Mouse (Mus musculus): ENCODE data around the gene Slc9a8.

Gene Slc9a8

GRCm38 (mm10) chr2:167483827-167484410, 62.4 kb downstream of the Slc9a8 start:
- DNase-seq (ENCODE audit: low spot score): no peak

DNA sequence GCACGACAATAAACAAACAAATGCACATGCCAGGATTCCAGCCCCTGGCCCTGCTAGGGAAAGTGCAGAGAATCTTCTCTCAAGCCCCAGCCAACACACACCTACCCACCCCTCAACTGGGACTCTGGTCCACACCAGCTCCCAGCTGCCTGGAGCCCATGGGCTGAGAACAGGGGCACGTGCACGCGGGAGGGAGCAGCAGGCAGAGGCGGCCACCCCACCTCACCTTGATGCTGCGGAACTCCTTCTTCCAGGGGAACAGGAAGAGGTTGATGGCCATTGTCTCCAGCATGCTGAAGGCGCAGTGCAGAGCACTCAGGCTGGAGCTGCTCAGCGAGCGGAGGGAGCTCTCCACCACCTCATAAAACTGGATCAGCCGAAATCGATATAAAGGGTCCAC, 63.4 kb downstream of the Slc9a8 start:
- DNase-seq (ENCODE audit: low spot score): no peak

- no peak for DNase-seq (ENCODE audit: low spot score)
Measured at GRCm38 (mm10) chr2:167485501-167486377, 64.2 kb downstream of the Slc9a8 start.

DNA sequence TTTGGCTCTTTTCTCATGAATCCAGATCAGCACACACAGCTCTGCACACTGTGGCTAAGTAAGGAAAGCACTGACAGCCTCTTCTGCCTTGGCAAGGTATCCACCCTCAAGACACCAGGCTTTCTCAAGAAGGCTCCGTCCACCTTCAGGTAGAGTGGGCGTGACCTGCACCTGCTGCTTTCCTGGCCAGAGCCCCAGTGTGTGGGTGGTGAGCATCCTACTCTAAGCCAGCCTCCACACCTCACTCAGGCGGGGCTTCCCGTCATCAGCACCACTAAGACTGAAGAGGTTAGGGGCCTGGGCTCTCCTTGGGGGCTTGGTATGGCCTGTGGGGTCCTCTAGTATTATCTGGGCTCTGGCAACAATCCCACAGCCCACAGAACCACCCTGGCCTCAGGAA, 65.1 kb downstream of the Slc9a8 start:
- DNase-seq (ENCODE audit: low spot score): no peak

DNA sequence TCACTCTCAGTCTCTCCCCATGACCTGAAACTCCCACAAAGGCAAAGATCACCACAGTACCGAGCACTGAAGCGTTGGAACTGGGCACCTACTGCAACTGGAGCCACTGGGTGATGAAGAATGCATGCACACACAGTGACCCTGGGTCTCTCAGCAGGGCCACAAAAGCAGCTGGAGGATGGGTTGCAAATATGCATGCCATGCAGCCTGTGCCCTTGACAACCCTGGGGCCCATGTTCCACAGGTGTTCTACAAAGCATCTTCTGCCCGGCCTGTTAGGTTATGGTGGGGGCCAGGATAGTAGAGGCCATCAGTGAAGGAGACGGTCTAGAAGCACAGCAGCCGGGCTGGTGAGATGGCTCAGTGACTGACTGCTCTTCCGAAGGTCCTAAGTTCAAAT, 66.0 kb downstream of the Slc9a8 start:
- DNase-seq (ENCODE audit: low spot score): no peak

GRCm38 (mm10) chr2:167487994-167488393, 66.5 kb downstream of the Slc9a8 start:
- DNase-seq (ENCODE audit: low spot score): no peak

GRCm38 (mm10) chr2:167490813-167491525, 69.5 kb downstream of the Slc9a8 start:
- DNase-seq (ENCODE audit: low spot score): no peak

- DNase-seq (ENCODE audit: low spot score): no peak
Measured at GRCm38 (mm10) chr2:167491757-167492708, 70.5 kb downstream of the Slc9a8 start, which contains the start of gene Rnf114. Rnf114 (plus strand) TSS chr2:167492645.

- peak; percentile 74 for DNase-seq (ENCODE audit: low spot score)
Measured at GRCm38 (mm10) chr2:167492713-167493636, 71.5 kb downstream of the Slc9a8 start, which contains the start of gene Spata2. Spata2 (minus strand) TSS chr2:167492887.

GRCm38 (mm10) chr2:167496437-167496836, 74.9 kb downstream of the Slc9a8 start:
- no peak for DNase-seq (ENCODE audit: low spot score)

- DNase-seq (ENCODE audit: low spot score): no peak
Measured at GRCm38 (mm10) chr2:167497272-167497671, 75.8 kb downstream of the Slc9a8 start.

DNA sequence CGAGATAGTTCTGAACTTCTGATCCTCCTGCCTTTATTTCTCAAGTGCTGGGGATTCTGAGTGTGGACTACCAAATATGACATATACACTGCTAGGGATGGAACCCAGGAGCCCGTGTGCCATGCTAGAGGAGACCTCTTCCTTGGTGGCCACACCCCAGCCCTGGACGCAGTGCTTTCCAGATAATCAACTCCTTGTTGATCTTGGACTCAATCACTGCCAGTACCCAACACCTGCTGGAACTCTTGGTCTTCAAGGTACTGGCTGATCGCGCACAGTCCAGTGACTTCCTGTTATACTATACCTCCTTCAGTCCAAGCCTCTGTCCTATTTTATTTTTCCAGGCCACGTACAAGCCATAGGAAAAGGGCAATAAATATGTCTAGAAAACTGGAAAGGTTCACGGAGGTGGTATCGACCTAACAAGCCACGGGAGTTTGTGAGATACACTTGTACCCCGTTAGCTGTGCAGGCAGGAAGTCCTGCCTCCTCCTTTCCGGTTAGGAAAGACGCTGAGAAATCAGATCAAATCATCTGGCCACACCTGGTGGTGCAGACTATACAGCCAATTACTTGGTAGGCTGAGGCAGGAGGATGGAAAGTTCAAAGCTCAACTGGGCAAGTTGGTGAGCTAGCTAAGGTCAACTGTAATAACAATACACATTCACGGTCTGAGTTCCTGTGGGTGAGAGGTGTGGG, 81.2 kb downstream of the Slc9a8 start:
- no peak for DNase-seq (ENCODE audit: low spot score)

DNA sequence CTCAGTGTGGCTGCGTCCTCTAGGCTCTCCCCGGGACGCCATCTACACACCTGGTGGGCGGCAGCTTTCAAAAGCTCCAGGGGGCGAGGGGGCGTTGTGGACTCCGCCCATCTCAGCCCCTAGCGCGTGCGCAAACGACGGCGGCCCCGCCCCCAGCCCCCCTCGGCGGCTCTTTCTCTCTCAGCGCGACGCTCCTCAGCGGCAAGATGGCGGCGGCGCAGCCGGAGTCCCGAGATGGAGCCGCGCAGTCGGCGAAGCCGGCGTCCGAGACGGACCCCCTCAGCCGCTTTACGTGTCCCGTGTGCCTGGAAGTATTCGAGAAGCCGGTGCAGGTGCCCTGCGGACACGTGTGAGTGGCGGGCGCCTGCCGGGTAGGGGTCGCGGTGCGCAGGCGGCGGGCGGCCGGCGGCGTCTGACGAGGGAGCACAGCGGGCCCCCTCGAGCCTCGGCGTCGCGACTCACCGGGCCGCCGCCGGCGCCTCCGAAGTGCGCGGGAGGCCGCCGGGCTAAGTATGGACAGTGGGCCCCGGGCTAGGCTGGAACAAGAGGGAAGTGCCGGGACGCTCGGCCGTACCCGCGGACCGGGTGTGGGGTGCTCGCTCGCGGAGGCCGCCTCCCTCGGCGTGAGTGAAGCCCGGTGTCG, 81.9 kb downstream of the Slc9a8 start:
- no peak for DNase-seq (ENCODE audit: low spot score)

DNA sequence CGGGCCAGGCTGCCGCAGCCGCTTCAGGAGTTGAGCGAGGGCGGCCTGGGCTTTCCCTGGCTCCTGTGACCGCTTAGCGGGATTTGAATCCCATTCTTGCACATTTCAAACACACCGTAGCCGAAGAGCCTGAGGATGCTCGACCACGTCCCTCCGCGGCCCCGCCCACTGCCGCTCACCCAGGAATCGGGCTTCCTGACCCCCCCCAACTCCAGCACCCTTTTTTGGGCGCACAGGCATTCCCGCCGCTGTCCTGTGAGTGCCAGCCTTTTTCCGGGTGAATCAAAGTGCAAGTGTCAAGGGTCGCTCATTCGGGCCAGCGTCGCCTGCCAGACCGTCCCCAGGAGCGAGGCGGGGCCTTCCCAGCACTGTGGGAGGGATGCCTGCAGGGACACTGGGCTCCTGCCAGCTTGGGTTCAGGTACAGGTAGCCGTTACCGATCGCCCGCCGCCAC, 82.4 kb downstream of the Slc9a8 start:
- DNase-seq (ENCODE audit: low spot score): no peak

- DNase-seq (ENCODE audit: low spot score): no peak
Measured at GRCm38 (mm10) chr2:167505127-167505526, 83.6 kb downstream of the Slc9a8 start.

- no peak for DNase-seq (ENCODE audit: low spot score)
Measured at GRCm38 (mm10) chr2:167506546-167507260, 85.2 kb downstream of the Slc9a8 start.

GRCm38 (mm10) chr2:167507719-167508385, 86.3 kb downstream of the Slc9a8 start:
- DNase-seq (ENCODE audit: low spot score): no peak

GRCm38 (mm10) chr2:167508569-167508968, 87.1 kb downstream of the Slc9a8 start:
- DNase-seq (ENCODE audit: low spot score): no peak

Data from urinary bladder, postnatal 10 days (tissue).